Mouse (Mus musculus) forebrain, embryonic 12.5 days (tissue): ENCODE measurements around the gene Smg8. TPM values are rescaled to one million over a fixed set of nuclear protein-coding genes. Genes with fewer than 3 reads are reported as not detected.

Experiments
- ATAC-seq: fragments of 200-750 bp; cut with Nextera tagmentation; 2 replicates; pipeline ENCODE4 v1.8.0; 2017; ENCODE audit warnings: moderate TSS enrichment; ENCODE audit not compliant: low FRiP score
- H3K27ac ChIP-seq: fragments of 300-500 bp; sonication (generic); 2 replicates; pipeline ENCODE4 v1.5.1; 2016; ENCODE audit warnings: mild to moderate bottlenecking
- H3K27me3 ChIP-seq: fragments of 300-500 bp; sonication (generic); 2 replicates; pipeline ENCODE4 v1.6.1; 2016; ENCODE audit warnings: mild to moderate bottlenecking
- H3K36me3 ChIP-seq: fragments of 300-500 bp; sonication (generic); replicated peaks from 2 replicates; pipeline ENCODE4 v1.6.1; 2016; ENCODE audit warnings: mild to moderate bottlenecking
- H3K4me1 ChIP-seq: fragments of 300-500 bp; sonication (generic); 2 replicates; pipeline ENCODE4 v1.6.1; 2016
- H3K4me2 ChIP-seq: fragments of 300-500 bp; sonication (generic); 2 replicates; pipeline ENCODE4 v1.6.1; 2016; ENCODE audit warnings: mild to moderate bottlenecking, moderate library complexity
- H3K4me3 ChIP-seq: fragments of 300-500 bp; sonication (generic); replicated peaks from 2 replicates; pipeline ENCODE4 v1.5.1; 2016; ENCODE audit warnings: mild to moderate bottlenecking
- H3K9ac ChIP-seq: fragments of 300-500 bp; sonication (generic); 2 replicates; pipeline ENCODE4 v1.6.1; 2016; ENCODE audit warnings: mild to moderate bottlenecking
- H3K9me3 ChIP-seq: fragments of 300-500 bp; sonication (generic); 2 replicates; pipeline ENCODE4 v1.6.1; 2016
- WGBS: fragments of 180-500 bp; shearing (Covaris S2); methylation state at CpG from one replicate; pipeline ENCODE4 v1.1.7; 2016; 5-methylcytosine and 5-hydroxymethylcytosine counted together
- polyA plus RNA-seq: library from polyadenylated mRNA; unstranded; fragments of >200 nt; fragmentation: Nextera tagmentation; extraction: Ambion mirVana; gene quantifications from 2 replicates; pipeline ENCODE4 v1.2.1, GENCODE M21; 2016

The Smg8 gene
- polyA plus RNA-seq = 24.9 and 25.0 TPM in 2 replicates

DNA sequence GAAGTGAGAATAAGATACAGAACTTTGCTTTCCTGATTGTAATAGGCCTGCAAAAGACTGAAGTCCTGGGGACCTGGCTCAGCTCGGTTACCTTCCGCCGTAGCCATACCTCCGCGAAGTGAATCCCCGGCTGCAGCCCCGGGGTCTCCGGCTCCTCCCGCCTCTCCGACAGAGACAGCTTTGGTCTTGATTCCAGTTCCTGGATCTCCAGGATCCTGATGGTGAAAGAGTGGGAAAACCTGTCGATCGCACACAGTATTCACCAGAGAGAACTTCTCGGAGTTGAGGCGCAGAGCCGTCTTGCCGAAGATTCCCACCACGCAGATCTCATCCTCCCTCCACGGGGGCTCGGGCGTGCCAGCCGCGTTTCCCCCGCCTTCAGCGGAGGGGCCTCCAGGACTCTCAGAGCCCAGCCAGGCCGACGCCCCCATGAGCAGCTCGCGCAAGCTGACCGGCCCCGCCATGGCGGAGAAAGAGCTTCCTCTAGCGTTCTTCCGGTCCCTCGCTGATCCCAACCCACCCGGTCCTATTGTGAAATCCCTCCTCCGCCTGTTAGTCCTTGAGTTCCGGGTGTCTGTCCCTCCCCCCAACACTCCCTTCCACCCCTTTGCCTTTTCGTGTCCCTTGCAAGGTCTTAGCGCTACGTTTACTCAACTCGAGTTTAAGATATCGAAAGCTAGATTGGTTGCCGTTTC is at the start of gene Smg8:
Gene Smg8, minus strand, starts transcription at position 485 of the 695 bp plus-strand sequence.
- peaks cover 47% of the 10 kb centered on the region for H3K36me3 ChIP-seq
- H3K9me3 ChIP-seq = no peaks in the 10 kb centered on the region
- H3K4me2 ChIP-seq = peak within 1 kb of the TSS; percentile 95
- peak; percentile 96 for ATAC-seq
- 1% methylated on average over 43 of the region's 43 CpGs for WGBS
- H3K4me1 ChIP-seq = peaks cover 24% of the 10 kb centered on the region
- peak within 1 kb of the TSS; percentile 70 for H3K4me3 ChIP-seq
- H3K27ac ChIP-seq = peak within 1 kb of the TSS; percentile 61
- no peaks in the 10 kb centered on the region for H3K27me3 ChIP-seq
- peak within 1 kb of the TSS; percentile 79 for H3K9ac ChIP-seq

DNA sequence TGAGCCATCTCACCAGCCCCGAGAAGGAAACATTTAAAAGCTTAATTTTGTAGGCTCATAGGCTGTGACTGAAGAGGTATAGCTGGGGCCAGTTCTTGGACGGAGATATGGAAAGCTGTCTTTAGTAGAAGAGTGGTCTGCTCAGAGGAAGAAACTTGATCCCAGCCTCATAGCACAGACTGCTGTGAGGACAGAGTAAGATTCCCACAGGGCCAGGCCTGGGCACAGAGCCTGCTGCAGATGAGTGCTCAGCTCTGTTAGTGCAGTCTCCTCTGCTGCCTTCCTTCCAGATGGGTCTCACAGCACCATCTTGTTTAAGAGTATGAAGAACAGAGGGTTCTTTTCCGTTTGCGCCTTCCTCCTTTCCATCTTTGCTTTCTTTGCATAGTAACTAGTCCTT is 49.7 kb upstream of the Smg8 start:
- no peak overlapping the region for H3K9ac ChIP-seq
- peaks cover 25% of the 10 kb centered on the region for H3K36me3 ChIP-seq

DNA sequence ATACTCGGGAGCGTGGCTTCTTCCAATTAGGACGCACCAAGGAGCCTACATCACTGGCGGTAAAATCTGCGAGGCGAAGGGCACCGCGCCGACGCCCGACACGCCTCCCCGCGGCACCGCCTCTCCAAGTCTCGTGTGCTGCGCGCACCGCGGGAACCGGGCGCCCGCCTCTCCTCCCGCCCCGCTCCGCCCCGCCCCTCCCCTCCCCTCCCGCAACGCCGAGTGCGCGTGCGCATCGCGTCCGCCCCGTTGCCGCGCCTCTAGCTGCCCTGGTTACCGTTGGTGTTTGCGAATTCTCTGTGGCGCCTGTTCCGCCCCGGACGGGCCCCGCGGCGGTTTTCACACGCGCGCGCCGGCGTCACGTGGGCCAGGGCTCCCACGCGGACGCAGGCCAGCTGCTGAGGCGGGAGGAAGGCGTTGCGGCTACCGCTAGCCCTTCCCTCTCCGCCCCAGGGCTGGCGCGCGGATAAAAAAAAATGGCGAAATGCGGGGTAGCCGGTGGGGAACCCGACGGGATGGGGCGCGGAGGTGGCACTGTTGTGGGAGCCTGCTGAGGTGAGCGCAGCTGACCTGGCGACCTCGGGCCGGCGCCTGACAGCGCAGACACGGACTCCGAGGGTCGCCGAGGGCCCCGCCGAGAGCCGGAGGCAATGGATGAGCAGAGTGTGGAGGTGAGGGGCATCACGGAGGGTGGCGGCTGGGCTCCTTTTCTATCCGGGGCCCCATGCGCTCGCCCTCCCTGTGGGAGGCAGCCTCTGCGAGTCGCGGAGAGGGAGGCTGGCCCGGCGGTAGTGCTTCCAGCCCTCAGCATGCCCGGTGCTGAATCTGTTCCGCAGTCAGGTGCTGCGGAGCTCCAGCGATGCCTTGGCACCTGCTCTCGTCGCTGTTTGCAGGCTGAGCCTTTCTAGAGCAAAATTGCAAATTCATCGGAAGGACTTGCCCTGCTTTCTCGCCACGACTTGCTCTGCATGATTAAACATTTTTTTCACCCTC is 40.5 kb upstream of the Smg8 start, which contains the start of gene Trim37:
Gene Trim37, plus strand, starts transcription at position 254 of the 993 bp plus-strand sequence.
- WGBS = under 1% methylated on average over 80 of the region's 105 CpGs
- Histone ChIP-seq H3K27me3 (no peaks in the 10 kb centered on the region), H3K4me3 (peak within 1 kb of the TSS; percentile 95), H3K36me3 (peaks cover 35% of the 10 kb centered on the region), H3K9me3 (no peaks in the 10 kb centered on the region), H3K9ac (peak within 1 kb of the TSS; percentile 87), H3K4me1 (peaks cover 19% of the 10 kb centered on the region), H3K27ac (peak within 1 kb of the TSS; percentile 97), H3K4me2 (peak within 1 kb of the TSS; percentile 65)
- ATAC-seq = peak; percentile 94

More for the DNA sequence above, 49.7 kb upstream of the Smg8 start:
- 90% methylated on average over 4 of the region's 4 CpGs for WGBS
- Histone ChIP-seq H3K27me3 (no peaks in the 10 kb centered on the region), H3K27ac (no peak overlapping the region), H3K4me1 (no peaks in the 10 kb centered on the region), H3K4me2 (no peak overlapping the region), H3K9me3 (no peaks in the 10 kb centered on the region), H3K4me3 (no peak overlapping the region)
- no peak for ATAC-seq

DNA sequence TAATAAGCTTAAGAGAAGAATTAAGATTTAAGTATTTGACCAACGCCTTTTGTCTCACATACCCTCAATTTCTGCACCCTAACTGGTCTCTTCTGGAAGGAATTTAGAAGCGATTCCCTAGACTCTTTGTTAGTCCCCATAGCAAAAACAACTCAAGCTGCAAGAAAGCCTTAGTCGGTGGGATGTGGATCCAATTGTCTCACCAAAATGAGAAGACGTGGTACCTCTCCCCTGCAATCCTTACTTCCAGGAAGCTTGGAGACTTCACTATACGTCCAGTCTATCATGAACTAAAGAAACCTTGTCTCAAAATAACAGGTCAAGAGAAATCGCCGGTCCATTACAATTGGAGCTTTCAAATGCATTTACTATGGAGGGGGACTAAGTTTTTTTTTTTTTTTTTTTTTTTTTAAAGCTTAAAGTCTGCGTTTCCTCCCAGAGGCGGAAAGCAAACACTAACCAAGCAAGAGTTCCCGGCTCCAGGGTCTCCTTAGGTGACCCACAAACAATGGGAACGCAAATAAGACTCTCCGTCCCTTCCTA is 39.8 kb upstream of the Smg8 start:
- H3K9me3 ChIP-seq = no peaks in the 10 kb centered on the region
- peak overlapping the region; percentile 97 for H3K27ac ChIP-seq
- ATAC-seq = no peak; the same call in 1 of the 2 replicates
- H3K36me3 ChIP-seq = peaks cover 39% of the 10 kb centered on the region
- H3K9ac ChIP-seq = peak overlapping the region; percentile 87
- peak overlapping the region; percentile 65 for H3K4me2 ChIP-seq
- peak overlapping the region; percentile 95 for H3K4me3 ChIP-seq
- H3K4me1 ChIP-seq = peaks cover 19% of the 10 kb centered on the region
- WGBS = 1% methylated on average over 12 of the region's 12 CpGs
- no peaks in the 10 kb centered on the region for H3K27me3 ChIP-seq

DNA sequence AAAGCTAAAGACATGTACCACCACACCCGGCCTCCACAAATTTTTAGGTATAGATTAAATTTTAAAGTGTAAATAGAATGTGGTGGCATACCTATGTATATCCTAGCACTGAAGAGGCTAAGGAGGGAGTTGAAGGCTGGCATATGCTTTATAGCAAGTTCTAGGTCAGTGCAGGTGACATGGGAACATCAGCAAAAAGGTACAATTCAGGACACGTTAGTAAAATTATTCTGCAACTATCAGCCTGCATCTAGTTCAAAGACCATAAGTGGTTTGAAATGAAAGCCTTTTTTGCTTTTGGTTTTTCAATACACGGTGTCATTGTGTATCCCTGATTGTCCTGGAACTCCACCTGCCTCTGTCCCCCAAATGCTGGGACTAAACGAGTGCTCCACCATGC is 39.0 kb upstream of the Smg8 start:
- Histone ChIP-seq H3K9ac (no peak overlapping the region), H3K4me2 (peak overlapping the region; percentile 65), H3K9me3 (no peaks in the 10 kb centered on the region), H3K36me3 (peaks cover 41% of the 10 kb centered on the region), H3K4me3 (peak overlapping the region; percentile 95; the same call in 1 of the 2 replicates), H3K27me3 (no peaks in the 10 kb centered on the region), H3K4me1 (peaks cover 19% of the 10 kb centered on the region), H3K27ac (peak overlapping the region; percentile 97)
- 45% methylated on average over 4 of the region's 4 CpGs for WGBS
- no peak for ATAC-seq

DNA sequence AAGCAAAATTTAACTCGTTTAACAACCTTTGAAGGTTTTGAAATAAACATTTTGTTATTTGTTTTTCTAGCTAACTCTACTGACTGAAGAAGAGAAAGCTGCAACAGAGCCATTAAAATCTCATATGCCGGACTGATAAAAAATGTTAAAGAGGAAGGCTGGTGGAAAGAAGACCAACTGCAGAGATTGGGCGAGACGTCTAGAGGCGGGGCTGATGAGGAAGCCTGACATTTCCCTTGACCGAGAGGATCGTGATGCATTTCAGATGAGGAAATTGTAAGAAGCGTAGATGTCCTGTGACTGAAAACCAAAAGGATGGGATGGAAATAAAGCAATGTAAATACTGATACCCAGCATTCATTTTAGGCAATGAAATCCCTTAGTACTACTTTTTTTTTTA is 35.3 kb upstream of the Smg8 start:
- no peaks in the 10 kb centered on the region for H3K9me3 ChIP-seq
- H3K27ac ChIP-seq = no peak overlapping the region
- ATAC-seq = no peak
- H3K4me2 ChIP-seq = no peak overlapping the region
- H3K36me3 ChIP-seq = peaks cover 68% of the 10 kb centered on the region
- H3K4me1 ChIP-seq = peaks cover 7% of the 10 kb centered on the region; the same call in 1 of the 2 replicates
- no peak overlapping the region for H3K4me3 ChIP-seq
- H3K9ac ChIP-seq = no peak overlapping the region
- 85% methylated on average over 8 of the region's 8 CpGs for WGBS
- no peaks in the 10 kb centered on the region for H3K27me3 ChIP-seq

DNA sequence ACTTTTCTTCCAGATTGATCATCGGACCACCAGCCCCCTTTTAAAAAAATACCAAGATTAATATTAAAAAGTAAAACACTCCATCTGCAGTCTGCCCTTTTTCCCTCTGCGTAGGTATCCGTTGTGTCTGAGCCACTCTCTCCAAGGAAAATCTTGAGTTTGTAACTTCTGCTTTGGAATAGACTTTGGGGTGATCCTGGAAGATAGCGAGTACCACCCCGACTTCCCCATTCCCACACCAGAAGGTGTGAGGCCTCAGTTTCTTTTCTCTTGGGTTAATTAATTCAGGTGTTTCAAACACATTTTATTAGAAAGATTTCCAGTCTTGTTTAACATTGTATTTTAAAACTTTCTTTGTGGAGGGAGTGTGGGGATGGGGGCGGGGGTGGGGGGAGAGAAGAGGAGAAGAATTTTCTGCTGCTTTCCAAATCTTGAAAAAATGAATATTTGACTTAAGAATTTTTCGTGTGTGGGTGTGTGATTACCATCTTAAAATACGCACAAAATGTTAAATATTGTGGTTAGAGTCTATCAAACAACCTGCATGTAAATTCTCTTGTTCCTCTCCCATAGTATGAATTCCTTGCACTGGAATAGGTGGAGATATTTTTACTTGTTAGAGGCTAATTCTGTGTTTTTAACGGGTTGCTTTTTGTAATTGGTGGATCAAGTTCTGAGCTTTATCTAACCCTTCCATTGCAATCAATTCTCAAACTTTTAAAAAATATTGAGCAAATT is 23.8 kb upstream of the Smg8 start:
- H3K4me1 ChIP-seq = peaks cover 26% of the 10 kb centered on the region
- peak overlapping the region; percentile 60 for H3K4me2 ChIP-seq
- 6% methylated on average over 9 of the region's 9 CpGs for WGBS
- H3K27me3 ChIP-seq = no peaks in the 10 kb centered on the region
- H3K27ac ChIP-seq = peak overlapping the region; percentile 98
- no peak for ATAC-seq
- H3K4me3 ChIP-seq = peak overlapping the region; percentile 88
- no peaks in the 10 kb centered on the region for H3K9me3 ChIP-seq
- peak overlapping the region; percentile 95 for H3K9ac ChIP-seq
- peaks cover 35% of the 10 kb centered on the region for H3K36me3 ChIP-seq

DNA sequence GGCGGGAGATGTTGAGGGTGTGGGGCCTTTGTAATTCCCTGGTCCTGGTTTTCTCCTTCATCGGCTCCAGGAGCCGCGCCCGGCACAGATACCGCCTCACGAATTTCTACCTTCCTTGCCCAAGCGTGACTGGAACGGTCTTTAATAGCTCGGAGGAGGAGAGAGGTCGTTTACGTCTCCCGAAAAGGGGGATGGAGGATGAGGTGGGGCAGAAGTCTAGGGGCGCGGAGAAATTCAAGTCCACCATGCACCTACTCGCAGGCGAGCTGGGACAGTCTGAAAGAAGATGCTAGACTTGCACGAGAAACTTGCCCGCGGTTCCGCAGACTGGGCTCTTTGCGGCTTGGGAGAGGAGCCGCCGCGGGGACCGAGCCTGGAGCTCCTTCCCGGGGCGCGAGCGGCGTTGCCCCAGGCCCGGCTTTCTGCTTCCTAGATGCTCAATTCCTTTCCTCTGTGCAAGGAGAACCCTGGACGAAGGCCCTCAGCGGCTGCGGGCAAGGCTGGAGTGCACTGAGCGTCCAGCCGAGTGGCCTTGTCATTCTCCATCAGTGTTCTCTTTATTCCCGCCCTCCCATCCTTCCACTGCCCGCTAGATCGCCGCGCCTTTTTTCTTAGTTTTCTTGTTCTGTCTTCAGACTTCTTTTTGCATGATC is 23.1 kb upstream of the Smg8 start:
- peak overlapping the region; percentile 98 for H3K27ac ChIP-seq
- peak overlapping the region; percentile 88 for H3K4me3 ChIP-seq
- H3K27me3 ChIP-seq = no peaks in the 10 kb centered on the region
- peaks cover 26% of the 10 kb centered on the region for H3K4me1 ChIP-seq
- no peak for ATAC-seq
- peak overlapping the region; percentile 60 for H3K4me2 ChIP-seq
- WGBS = under 1% methylated on average over 42 of the region's 42 CpGs
- H3K9me3 ChIP-seq = no peaks in the 10 kb centered on the region
- H3K36me3 ChIP-seq = peaks cover 35% of the 10 kb centered on the region
- peak overlapping the region; percentile 95 for H3K9ac ChIP-seq

DNA sequence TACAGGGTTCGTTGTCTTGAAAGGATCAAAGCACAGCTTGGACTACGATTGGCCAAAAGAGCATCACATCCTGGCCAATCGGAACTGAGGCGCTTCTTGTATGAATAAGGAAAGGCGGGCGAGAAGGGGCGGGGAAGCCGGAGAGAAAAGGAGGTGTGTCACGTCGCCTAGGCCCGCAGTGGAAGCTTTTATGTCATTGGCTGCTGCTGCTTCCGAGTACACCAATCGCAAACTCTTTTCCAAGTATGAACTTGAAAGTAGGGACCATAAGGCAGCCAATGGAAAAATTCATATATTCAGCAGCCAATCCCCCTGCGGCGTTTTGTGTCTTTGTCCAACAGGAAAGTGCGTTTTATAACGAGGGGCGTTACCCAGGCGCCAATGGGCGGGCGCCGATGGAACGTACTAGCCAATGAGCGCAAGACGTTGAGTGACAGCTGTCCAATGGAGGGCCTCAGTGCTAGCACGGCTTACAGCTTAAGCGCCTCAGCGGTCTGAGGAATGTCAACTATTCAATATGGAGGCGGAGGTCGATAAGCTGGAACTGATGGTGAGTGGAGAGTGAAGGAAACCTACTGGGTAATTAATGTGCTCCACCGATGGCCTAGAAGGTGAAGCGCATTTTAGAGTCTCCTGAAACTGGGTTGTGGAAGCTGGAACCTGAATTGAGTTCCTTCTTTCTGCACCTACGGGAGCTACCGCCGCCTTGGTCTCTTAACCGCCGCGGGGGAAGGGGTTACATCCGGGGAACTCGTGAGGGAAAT is 22.4 kb upstream of the Smg8 start, which contains the start of gene Ska2:
Gene Ska2, plus strand, starts transcription at position 480 of the 764 bp plus-strand sequence.
- Histone ChIP-seq H3K4me1 (peaks cover 26% of the 10 kb centered on the region), H3K27ac (peak within 1 kb of the TSS; percentile 98), H3K27me3 (no peaks in the 10 kb centered on the region), H3K9ac (peak within 1 kb of the TSS; percentile 95), H3K9me3 (no peaks in the 10 kb centered on the region), H3K4me3 (peak within 1 kb of the TSS; percentile 88), H3K36me3 (peaks cover 35% of the 10 kb centered on the region), H3K4me2 (peak within 1 kb of the TSS; percentile 60)
- ATAC-seq = peak; percentile 99
- WGBS = under 1% methylated on average over 40 of the region's 40 CpGs

DNA sequence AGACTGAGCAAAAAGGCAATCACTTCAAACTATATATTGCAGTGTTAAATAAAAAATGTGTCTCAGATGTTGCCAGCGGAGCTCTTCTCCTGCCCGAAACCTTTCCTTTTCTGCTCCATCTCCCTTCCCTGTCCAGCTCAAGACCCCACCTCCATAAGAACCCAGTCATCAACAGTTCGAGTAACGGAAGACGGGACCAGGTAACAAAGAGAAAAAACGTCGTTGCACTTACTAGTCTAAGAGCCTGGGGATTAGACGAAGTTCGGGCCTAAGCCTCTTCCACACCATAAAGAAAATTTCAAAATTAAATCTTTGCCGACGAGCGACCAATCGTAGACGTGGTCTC is 21.8 kb upstream of the Smg8 start, which contains the start of gene Prr11:
Gene Prr11, minus strand, starts transcription at position 300 of the 346 bp plus-strand sequence.
- H3K27ac ChIP-seq = peak within 1 kb of the TSS; percentile 98
- ATAC-seq = no peak
- peaks cover 26% of the 10 kb centered on the region for H3K4me1 ChIP-seq
- WGBS = under 1% methylated on average over 14 of the region's 14 CpGs
- H3K9ac ChIP-seq = peak within 1 kb of the TSS; percentile 95
- H3K9me3 ChIP-seq = no peaks in the 10 kb centered on the region
- H3K4me3 ChIP-seq = peak within 1 kb of the TSS; percentile 88
- no peaks in the 10 kb centered on the region for H3K27me3 ChIP-seq
- H3K36me3 ChIP-seq = peaks cover 35% of the 10 kb centered on the region
- H3K4me2 ChIP-seq = peak within 1 kb of the TSS; percentile 60
